Mouse (Mus musculus) midbrain, embryonic 14.5 days (tissue): ENCODE results near the gene Uba52. TPM values are rescaled to one million over a fixed set of nuclear protein-coding genes. Genes with fewer than 3 reads are reported as not detected.

ENCODE experiments used
- ATAC-seq: fragments of 200-750 bp; cut with Nextera tagmentation; 2 replicates; pipeline ENCODE4 v1.8.0; 2017; ENCODE audit warnings: moderate number of reproducible peaks, moderate library complexity; ENCODE audit not compliant: low FRiP score, low TSS enrichment
- DNase-seq: peaks from one replicate; pipeline ENCODE4 v3.0.0-alpha.2; 2015
- H3K27ac ChIP-seq: fragments of 300-500 bp; sonication (generic); replicated peaks from 2 replicates; pipeline ENCODE4 v1.5.1; 2014; ENCODE audit warnings: mild to moderate bottlenecking, low read depth, low read length, moderate library complexity
- H3K27me3 ChIP-seq: fragments of 300-500 bp; sonication (generic); 2 replicates; pipeline ENCODE4 v1.6.1; 2014; ENCODE audit warnings: low read length, control low read depth, mixed read lengths; ENCODE audit not compliant: control insufficient read depth, insufficient read depth
- H3K36me3 ChIP-seq: fragments of 300-500 bp; sonication (generic); 2 replicates; pipeline ENCODE4 v1.6.1; 2014; ENCODE audit warnings: low read length, control low read depth; ENCODE audit not compliant: control insufficient read depth, insufficient read depth
- H3K4me1 ChIP-seq: fragments of 300-500 bp; sonication (generic); 2 replicates; pipeline ENCODE4 v1.6.1; 2014; ENCODE audit warnings: mild to moderate bottlenecking, antibody characterized with exemption, low read length, control low read depth; ENCODE audit not compliant: control insufficient read depth, insufficient read depth
- H3K4me2 ChIP-seq: fragments of 300-500 bp; sonication (generic); 2 replicates; pipeline ENCODE4 v1.6.1; 2014; ENCODE audit warnings: mild to moderate bottlenecking, low read length, moderate library complexity
- H3K4me3 ChIP-seq: fragments of 300-500 bp; sonication (generic); replicated peaks from 2 replicates; pipeline ENCODE4 v1.5.1; 2014; ENCODE audit warnings: low read depth, low read length
- H3K9ac ChIP-seq: fragments of 300-500 bp; sonication (generic); replicated peaks from 2 replicates; pipeline ENCODE4 v1.6.1; 2014; ENCODE audit warnings: mild to moderate bottlenecking, low read length, moderate library complexity
- H3K9me3 ChIP-seq: fragments of 300-500 bp; sonication (generic); 2 replicates; pipeline ENCODE4 v1.6.1; 2016; ENCODE audit warnings: low read length, control low read depth, mixed read lengths; ENCODE audit not compliant: control insufficient read depth
- WGBS: fragments of 180-500 bp; shearing (Covaris S2); extraction: QIAGEN DNeasy Blood & Tissue Kit; methylation state at CpG from one replicate; pipeline ENCODE4 v1.1.7; 2014; 5-methylcytosine and 5-hydroxymethylcytosine counted together
- polyA plus RNA-seq: library from polyadenylated mRNA; unstranded; fragments of >200 nt; fragmentation: Nextera tagmentation; extraction: Ambion mirVana; gene quantifications from 2 replicates; pipeline ENCODE4 v1.2.1, GENCODE M21; 2014

Gene Uba52
- polyA plus RNA-seq: 696 and 821 TPM in 2 replicates

GRCm38 (mm10) chr8:70510228-70510915, at the start of gene Uba52:
Uba52 (minus strand) TSS chr8:70510801.
- peak; percentile 100 for DNase-seq
- peak within 1 kb of the TSS; percentile 96 for H3K4me3 ChIP-seq
- peak within 1 kb of the TSS; percentile 95 for H3K27ac ChIP-seq
- peaks cover 21% of the 10 kb centered on the region for H3K4me1 ChIP-seq
- no peaks in the 10 kb centered on the region for H3K9me3 ChIP-seq
- peak; percentile 88 for ATAC-seq
- H3K4me2 ChIP-seq: peak within 1 kb of the TSS; percentile 94
- peak within 1 kb of the TSS; percentile 93 for H3K9ac ChIP-seq
- peaks cover 41% of the 10 kb centered on the region for H3K36me3 ChIP-seq
- no peaks in the 10 kb centered on the region for H3K27me3 ChIP-seq
- 2% methylated on average over 74 of the region's 74 CpGs for WGBS

- WGBS: 93% methylated on average over 2 of the region's 2 CpGs
- peaks cover 6% of the 10 kb centered on the region; the same call in 1 of the 2 replicates for H3K36me3 ChIP-seq
- H3K9ac ChIP-seq: no peak overlapping the region
- H3K4me3 ChIP-seq: no peak overlapping the region
- no peaks in the 10 kb centered on the region for H3K9me3 ChIP-seq
- no peaks in the 10 kb centered on the region for H3K4me1 ChIP-seq
- DNase-seq (no peak), ATAC-seq (no peak)
- H3K27me3 ChIP-seq: no peaks in the 10 kb centered on the region
- no peak overlapping the region for H3K27ac ChIP-seq
- H3K4me2 ChIP-seq: no peak overlapping the region
Observed at GRCm38 (mm10) chr8:70560096-70560495, 49.5 kb upstream of the Uba52 start.

GRCm38 (mm10) chr8:70558983-70559382, 48.4 kb upstream of the Uba52 start:
- Histone ChIP-seq H3K36me3 (peaks cover 6% of the 10 kb centered on the region; the same call in 1 of the 2 replicates), H3K9ac (no peak overlapping the region), H3K27me3 (no peaks in the 10 kb centered on the region), H3K27ac (no peak overlapping the region), H3K4me3 (no peak overlapping the region), H3K4me2 (no peak overlapping the region), H3K9me3 (no peaks in the 10 kb centered on the region), H3K4me1 (no peaks in the 10 kb centered on the region)
- ATAC-seq (no peak), DNase-seq (no peak)
- WGBS: 82% methylated on average over 3 of the region's 3 CpGs

- H3K9ac ChIP-seq: no peak overlapping the region
- H3K36me3 ChIP-seq: peaks cover 6% of the 10 kb centered on the region; the same call in 1 of the 2 replicates
- no peak for ATAC-seq
- no peak overlapping the region for H3K4me2 ChIP-seq
- 87% methylated on average over 4 of the region's 4 CpGs for WGBS
- H3K4me3 ChIP-seq: no peak overlapping the region
- no peak overlapping the region for H3K27ac ChIP-seq
- no peaks in the 10 kb centered on the region for H3K4me1 ChIP-seq
- DNase-seq: no peak
- no peaks in the 10 kb centered on the region for H3K27me3 ChIP-seq
- no peaks in the 10 kb centered on the region for H3K9me3 ChIP-seq
Observed at GRCm38 (mm10) chr8:70558334-70558733, 47.7 kb upstream of the Uba52 start.

- Histone ChIP-seq H3K4me3 (no peak overlapping the region), H3K9ac (no peak overlapping the region), H3K36me3 (peaks cover 6% of the 10 kb centered on the region; the same call in 1 of the 2 replicates), H3K27me3 (no peaks in the 10 kb centered on the region), H3K4me1 (0 out of 2 replicates have a peak, but pooled peaks cover 2% of the 10 kb centered on the region), H3K27ac (no peak overlapping the region), H3K9me3 (no peaks in the 10 kb centered on the region), H3K4me2 (no peak overlapping the region)
- 96% methylated on average over 4 of the region's 4 CpGs for WGBS
- DNase-seq (no peak), ATAC-seq (no peak)
Observed at GRCm38 (mm10) chr8:70555079-70555747, 44.6 kb upstream of the Uba52 start.

GRCm38 (mm10) chr8:70553740-70554139, 43.1 kb upstream of the Uba52 start:
- H3K9ac ChIP-seq: no peak overlapping the region
- ATAC-seq: no peak
- H3K27me3 ChIP-seq: no peaks in the 10 kb centered on the region
- no peak overlapping the region for H3K4me3 ChIP-seq
- H3K4me1 ChIP-seq: 0 out of 2 replicates have a peak, but pooled peaks cover 2% of the 10 kb centered on the region
- no peaks in the 10 kb centered on the region for H3K9me3 ChIP-seq
- peak; percentile 58 for DNase-seq
- peaks cover 4% of the 10 kb centered on the region; the same call in 1 of the 2 replicates for H3K36me3 ChIP-seq
- no peak overlapping the region for H3K27ac ChIP-seq
- H3K4me2 ChIP-seq: no peak overlapping the region

- no peak for DNase-seq
- Histone ChIP-seq H3K4me1 (0 out of 2 replicates have a peak, but pooled peaks cover 2% of the 10 kb centered on the region), H3K27me3 (no peaks in the 10 kb centered on the region), H3K4me3 (no peak overlapping the region), H3K36me3 (peaks cover 4% of the 10 kb centered on the region; the same call in 1 of the 2 replicates), H3K9ac (no peak overlapping the region), H3K4me2 (no peak overlapping the region), H3K27ac (no peak overlapping the region), H3K9me3 (no peaks in the 10 kb centered on the region)
- WGBS: 65% methylated on average over 1 of the region's 1 CpGs
- no peak for ATAC-seq
Observed at GRCm38 (mm10) chr8:70552836-70553235, 42.2 kb upstream of the Uba52 start.

- ATAC-seq (no peak), DNase-seq (no peak)
- WGBS: 83% methylated on average over 3 of the region's 3 CpGs
- Histone ChIP-seq H3K4me1 (0 out of 2 replicates have a peak, but pooled peaks cover 2% of the 10 kb centered on the region), H3K27ac (no peak overlapping the region), H3K4me2 (no peak overlapping the region), H3K4me3 (no peak overlapping the region), H3K36me3 (no peaks in the 10 kb centered on the region), H3K27me3 (no peaks in the 10 kb centered on the region), H3K9ac (no peak overlapping the region), H3K9me3 (no peaks in the 10 kb centered on the region)
Observed at GRCm38 (mm10) chr8:70551558-70552161, 41.1 kb upstream of the Uba52 start.
